Mouse (Mus musculus): ENCODE data around the gene Rsad1. TPM values are rescaled to one million over a fixed set of nuclear protein-coding genes. Genes with fewer than 3 reads are reported as not detected.
A peak's percentile ranks its signal among the peaks of the same experiment; 100 is the strongest.

Gene Rsad1
- total RNA-seq (2021): 1 to 10 TPM; 2.2 to 2.6 TPM
- long read RNA-seq, experiment 1, full-length matches to known transcripts: 2 of 4 reads
- long read RNA-seq, experiment 1, partial matches to known transcripts: 0 of 4 reads
- long read RNA-seq, experiment 1, other reads (novel, unspliced or antisense): 2 of 4 reads
- long read RNA-seq, experiment 2, full-length matches to known transcripts: 2 of 6 reads
- long read RNA-seq, experiment 2, partial matches to known transcripts: 0 of 6 reads
- long read RNA-seq, experiment 2, other reads (novel, unspliced or antisense): 4 of 6 reads

DNA sequence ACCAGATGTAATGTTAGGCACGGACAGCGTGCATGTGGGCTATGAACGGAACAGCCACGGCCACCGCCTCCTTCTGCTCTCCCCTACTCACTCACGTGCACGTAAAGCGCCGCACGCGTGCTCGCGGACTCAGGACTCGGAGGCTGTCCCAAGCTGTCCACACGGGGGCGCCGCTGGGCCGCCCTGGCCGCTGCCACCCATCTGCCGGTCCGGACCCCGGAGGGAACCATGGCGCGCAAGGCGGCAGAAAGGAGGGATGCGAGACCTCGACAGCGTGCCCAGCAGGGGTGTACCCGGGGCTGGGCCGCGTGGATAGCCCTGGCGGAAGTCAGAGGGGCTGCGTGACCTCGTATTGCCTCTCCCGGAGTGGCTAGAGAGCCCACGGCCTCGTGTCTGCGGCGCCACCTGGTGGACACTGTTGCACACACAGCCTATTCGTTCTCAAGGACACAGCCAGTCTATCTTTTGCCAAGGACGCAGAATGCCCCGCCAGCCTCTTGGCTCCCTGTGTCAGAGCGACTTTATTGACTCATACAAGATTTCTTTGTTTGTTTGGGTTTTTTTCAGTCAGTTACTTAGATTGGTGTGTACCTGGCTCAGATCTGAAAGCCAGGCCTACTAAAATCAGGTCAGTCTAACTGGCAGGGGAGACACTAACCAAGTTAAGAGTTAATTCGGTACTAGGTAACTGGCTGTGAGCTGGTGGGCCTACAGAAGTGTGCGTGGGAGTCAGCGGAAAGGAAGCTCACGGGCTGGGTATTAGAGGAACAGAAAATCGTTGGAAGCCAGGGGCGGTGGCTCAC, at the start of gene Rsad1:
TSS of gene Rsad1 (minus strand) at position 368 of the 803 bp plus-strand sequence.
- intact Hi-C loops (cut with DNase I; ENCODE audit: low total_unique reads): loop anchor here (5.0 kb wide), 1 partner anchor 207 kb away; no protein-coding TSS in a partner anchor

DNA sequence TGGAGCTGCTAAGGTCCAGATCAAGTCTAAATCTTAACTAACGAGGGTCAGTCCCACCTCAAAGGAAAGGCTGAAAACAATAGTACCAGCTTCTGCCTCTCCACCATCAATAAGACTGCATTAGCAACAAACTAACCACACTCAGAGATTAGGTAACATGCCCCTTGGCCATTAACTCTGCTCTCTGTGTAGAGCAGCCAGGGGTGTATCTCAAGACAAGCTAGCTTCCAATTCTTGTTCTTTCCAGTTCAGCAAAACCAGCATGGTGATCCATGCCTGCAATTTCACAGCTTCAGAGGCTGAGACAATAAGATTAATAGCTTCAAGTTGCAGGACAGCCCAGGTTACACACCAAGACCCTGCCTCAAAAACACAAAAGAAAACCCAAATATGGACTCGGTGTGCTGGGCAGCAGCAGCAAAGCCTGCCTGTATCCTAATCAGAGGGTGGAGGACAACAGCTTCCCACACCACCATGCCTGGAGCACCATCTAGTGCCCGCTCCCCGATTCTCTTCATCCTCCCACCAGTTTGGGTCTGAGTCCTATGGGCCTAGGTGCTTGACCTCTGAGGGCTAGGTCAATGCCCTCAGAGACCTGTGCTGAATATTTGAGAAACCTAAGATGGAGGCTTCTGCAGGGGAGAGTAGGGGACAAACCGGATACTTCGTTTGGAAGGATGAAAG, 49.5 kb upstream of the Rsad1 start:
- intact Hi-C loops (cut with DNase I; ENCODE audit: low total_unique reads): no loop called here
- no peak for DNase-seq

More for the DNA sequence above, at the start of gene Rsad1:
- DNase-seq: peak; percentile 93

DNA sequence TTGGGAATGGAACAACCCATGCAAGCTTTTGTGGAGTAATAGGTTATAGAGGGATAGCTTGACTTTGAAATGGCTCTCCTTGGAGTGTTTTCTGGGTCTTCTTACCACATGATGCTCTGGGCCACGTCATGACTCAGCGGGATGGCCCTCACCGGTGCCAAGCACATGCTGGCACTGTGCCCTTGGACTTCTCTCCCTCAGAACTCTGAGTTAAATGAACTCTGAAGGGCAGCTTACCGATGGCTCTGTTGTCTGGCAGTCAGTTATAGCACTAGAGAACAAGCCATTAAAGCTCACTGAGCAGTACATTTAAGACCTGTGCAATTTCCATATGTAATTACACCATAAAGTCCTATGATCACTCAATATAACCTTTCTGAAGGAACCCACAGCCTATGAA, 48.3 kb upstream of the Rsad1 start:
- peak; percentile 33 for DNase-seq
- intact Hi-C loops (cut with DNase I; ENCODE audit: low total_unique reads): no loop called here

GRCm38 (mm10) chr11:94596311-94596852, 47.3 kb upstream of the Rsad1 start:
- peak; percentile 23 for DNase-seq
- intact Hi-C loops (cut with DNase I; ENCODE audit: low total_unique reads): no loop called here

DNA sequence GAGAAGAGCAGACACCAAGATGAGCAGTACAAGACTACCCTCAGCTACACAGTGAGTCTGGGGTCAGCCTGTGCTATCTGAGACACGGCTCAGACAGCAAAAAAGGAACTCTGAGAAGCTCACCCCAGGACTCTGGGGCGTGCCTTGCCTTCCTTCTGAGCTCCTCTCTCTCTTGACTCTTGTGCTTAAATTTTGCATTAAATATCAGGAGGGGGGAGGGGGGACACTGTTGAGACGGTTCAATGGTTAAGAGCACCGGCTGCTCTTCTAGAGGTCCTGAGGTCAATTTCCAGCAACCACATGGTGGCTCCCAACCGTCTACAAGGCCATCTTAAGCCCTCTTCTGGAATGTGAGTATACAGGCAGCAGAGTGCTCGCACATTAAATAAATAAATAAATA, 38.5 kb upstream of the Rsad1 start:
- intact Hi-C loops (cut with DNase I; ENCODE audit: low total_unique reads): no loop called here
- DNase-seq: no peak

DNA sequence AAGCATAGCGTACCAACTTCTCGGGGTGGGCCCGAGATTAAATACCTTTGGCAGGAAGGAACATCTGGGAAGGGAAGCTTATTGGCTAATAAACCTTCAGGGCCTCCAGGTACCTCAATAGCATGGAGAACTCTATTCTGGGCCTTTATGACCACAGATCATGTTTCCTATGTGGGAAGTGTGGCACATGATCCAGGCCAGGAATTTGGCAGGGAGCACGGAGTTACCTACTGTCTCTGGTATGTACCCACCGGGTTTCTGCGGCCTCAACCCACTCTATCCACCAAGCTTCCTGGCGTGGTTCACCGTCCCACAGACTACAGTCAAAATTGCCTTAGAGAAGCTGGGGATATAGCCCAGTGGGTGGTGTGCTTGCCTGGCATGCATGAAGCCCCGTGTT, 36.0 kb upstream of the Rsad1 start:
- intact Hi-C loops (cut with DNase I; ENCODE audit: low total_unique reads): no loop called here
- no peak for DNase-seq

DNA sequence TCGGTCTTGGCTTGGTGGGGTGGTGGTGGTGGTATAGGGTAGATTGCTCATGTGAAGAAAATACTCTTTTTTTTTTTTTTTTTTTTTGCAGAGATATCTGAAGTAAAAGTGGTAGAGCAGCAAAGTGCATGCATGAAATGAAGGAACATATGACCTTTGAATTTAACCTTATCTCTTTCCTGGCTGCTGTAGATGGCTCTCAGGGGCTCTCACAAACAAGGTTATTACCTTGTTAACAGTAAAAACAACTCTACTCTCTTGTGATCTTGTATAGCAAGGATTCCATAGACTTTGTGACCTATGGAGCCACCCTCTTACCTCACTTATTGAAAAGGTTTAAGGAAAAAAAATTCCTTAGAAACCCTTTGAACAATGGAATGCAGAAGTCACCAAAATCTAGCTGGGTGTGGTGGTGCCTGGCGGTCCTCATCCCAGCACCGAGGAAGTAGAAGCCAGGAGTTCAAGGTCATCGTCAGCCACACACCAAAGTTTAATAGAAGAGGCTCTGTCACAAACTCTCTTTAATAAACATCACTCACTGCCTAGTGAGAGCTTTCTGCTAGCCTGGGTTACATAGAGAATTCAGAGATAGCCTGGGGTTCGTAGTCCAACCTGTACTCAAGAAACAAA, 31.2 kb upstream of the Rsad1 start:
- no peak for DNase-seq
- intact Hi-C loops (cut with DNase I; ENCODE audit: low total_unique reads): no loop called here

DNA sequence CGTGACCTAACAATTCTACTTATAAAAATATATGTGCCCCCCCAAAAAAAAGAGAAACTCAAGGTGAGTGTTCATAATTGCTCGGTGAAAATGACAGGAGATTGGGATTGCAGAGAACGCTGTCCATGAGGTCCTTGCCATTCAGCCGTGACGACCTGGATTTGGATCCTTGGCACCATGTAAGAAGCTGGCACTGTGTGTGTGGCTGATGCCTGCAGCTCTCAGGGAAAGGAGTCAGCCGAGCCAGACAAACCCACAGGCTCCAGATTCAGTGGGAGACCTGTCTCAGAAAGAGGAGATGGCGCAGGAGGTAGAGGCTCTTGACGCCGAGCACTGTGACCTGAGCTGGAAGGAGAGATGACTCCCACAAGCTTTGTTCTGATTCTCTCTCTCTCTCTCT, 27.3 kb upstream of the Rsad1 start:
- DNase-seq: no peak
- intact Hi-C loops (cut with DNase I; ENCODE audit: low total_unique reads): no loop called here

DNA sequence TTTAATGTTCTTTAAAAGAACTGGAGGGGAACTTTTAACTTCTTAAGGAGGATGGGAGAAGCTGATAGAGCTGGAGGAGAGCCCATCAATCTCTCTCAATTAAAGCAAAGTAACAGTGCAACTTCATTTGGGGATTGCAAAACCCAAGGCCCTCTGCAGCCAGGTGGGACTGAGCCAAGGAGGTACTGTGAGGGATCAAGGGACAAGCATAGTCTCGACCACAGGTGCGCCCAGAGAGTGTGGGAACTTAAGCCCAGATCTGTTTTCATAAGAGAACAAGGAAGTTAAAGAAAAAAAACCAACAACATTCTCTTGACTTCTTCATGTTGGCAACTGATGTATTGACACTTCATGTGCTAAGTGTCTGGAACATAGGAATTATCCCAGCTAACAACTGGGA, 26.0 kb upstream of the Rsad1 start:
- DNase-seq: no peak
- intact Hi-C loops (cut with DNase I; ENCODE audit: low total_unique reads): no loop called here

DNA sequence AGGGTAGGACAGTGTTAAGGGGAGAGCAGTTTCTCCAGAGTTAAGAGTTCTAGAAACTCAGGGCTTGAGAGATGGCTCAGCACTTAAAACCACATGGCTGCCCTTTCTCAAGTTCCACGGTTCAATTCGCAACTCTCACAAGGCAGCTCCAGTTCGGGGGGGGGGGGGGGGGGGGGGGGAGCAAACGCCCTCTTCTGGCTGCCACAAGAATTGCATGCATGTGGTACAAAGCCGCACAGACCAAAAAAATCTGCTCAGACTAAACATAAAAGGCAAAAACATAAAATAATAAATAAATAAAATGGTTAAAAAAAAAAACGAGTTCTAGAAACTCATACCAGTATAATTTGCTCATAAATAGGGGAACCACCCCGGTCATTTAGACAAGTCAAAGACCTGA, 25.5 kb upstream of the Rsad1 start:
- DNase-seq: no peak
- intact Hi-C loops (cut with DNase I; ENCODE audit: low total_unique reads): no loop called here

DNA sequence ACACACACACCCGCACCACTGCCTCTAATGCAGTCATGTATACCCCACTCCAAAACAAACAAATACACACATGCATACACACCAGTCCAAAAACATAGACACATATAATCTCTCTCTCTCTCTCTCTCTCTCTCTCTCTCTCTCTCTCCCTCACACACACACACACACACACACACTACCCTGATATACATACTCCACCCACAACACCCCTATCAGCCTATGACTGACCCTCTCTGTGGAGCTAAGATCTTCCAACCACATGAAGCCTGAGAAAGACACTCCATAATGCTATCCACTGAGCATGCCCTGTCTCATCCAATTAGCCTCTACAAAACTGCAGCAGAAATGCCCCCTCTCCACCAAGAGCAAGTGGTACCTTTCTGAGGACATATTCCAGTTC, 22.8 kb upstream of the Rsad1 start:
- no peak for DNase-seq
- intact Hi-C loops (cut with DNase I; ENCODE audit: low total_unique reads): no loop called here

DNA sequence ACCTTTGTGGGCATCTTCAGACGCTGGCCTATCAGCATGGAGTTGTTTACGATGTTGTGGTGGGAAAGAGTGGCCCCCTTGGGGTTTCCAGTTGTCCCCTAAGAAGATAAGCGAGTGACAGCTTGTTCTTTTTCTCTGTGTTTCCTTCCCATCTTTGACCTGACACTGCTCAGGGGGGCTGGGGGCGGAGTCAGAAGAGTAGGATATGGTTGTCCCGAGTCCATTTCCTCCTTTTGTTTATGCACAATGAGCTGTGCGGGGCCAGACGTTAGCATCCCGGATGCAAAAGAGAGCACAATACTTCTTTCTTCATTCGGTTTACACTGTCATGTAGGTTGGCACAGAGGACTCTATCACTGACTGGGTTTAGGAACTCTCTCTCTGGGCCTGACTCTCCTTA, 21.6 kb upstream of the Rsad1 start:
- intact Hi-C loops (cut with DNase I; ENCODE audit: low total_unique reads): no loop called here
- no peak for DNase-seq

DNA sequence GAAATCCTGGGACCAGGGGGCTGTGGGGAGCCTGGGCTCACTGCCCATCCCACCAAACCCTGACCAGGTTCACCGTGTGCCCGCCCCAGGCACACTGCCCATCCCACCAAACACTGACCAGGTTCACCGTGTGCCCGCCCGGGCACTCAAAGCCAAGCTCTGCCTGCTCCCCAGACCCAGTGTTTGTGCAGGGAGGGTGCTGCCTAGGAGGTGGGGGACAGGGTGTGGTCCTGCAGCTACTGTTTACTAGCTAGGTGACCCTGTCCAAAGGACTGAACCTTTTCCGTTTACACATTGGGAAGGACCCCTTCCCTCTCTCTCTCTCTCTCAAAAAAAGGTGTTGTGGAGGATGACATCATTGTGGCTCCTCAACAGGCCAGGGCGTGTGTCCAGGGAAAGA, 18.3 kb upstream of the Rsad1 start:
- no peak for DNase-seq
- intact Hi-C loops (cut with DNase I; ENCODE audit: low total_unique reads): no loop called here

- intact Hi-C loops (cut with DNase I; ENCODE audit: low total_unique reads): no loop called here
- DNase-seq: no peak
Observed at GRCm38 (mm10) chr11:94566534-94566933, 17.5 kb upstream of the Rsad1 start.

DNA sequence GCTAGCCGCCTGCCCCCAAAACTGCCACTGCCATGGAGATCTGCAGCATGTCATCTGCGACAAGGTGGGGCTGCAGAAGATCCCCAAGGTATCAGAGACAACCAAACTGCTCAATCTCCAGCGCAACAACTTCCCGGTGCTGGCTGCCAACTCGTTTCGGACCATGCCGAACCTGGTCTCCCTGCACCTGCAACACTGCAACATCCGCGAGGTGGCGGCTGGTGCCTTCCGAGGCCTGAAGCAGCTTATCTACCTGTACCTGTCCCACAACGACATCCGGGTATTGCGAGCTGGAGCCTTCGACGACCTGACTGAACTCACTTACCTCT, 16.1 kb upstream of the Rsad1 start:
- intact Hi-C loops (cut with DNase I; ENCODE audit: low total_unique reads): no loop called here
- DNase-seq: no peak

GRCm38 (mm10) chr11:94564437-94565150, 15.5 kb upstream of the Rsad1 start, which contains the start of gene Chad:
TSS of gene Chad (plus strand) at chr11:94565047.
- intact Hi-C loops (cut with DNase I; ENCODE audit: low total_unique reads): no loop called here
- DNase-seq: peak; percentile 62

DNA sequence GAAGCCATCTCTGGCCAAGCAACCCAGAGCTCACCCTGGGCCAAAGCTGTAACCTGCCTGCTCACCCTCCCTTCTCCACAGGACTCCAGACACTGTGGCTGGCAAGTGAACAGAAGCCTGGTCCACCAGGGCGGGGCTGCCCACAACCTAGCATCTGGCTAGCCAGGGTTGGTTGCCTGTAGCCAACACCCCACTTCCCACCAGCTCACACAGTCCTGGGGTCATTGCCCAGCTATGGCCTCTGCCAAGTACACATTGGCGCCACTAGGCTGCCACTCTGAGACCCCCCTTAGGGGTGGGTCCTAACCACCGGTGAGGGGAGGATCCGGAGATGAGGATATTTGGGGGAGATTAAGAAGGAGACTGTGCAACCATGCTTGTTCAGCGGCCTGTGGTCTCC, 14.8 kb upstream of the Rsad1 start:
- peak; percentile 27 for DNase-seq
- intact Hi-C loops (cut with DNase I; ENCODE audit: low total_unique reads): no loop called here

GRCm38 (mm10) chr11:94563383-94563782, 14.3 kb upstream of the Rsad1 start:
- no peak for DNase-seq
- intact Hi-C loops (cut with DNase I; ENCODE audit: low total_unique reads): no loop called here

- intact Hi-C loops (cut with DNase I; ENCODE audit: low total_unique reads): no loop called here
- DNase-seq: no peak
Observed at GRCm38 (mm10) chr11:94558226-94558625, 9.2 kb upstream of the Rsad1 start.

GRCm38 (mm10) chr11:94550442-94550744, 1.3 kb upstream of the Rsad1 start:
- intact Hi-C loops (cut with DNase I; ENCODE audit: low total_unique reads): no loop called here
- no peak for DNase-seq

All from gastrocnemius, postnatal 14 days (tissue).